Mouse (Mus musculus) heart, postnatal 0 days (tissue): ENCODE data around the gene Amhr2.

ENCODE experiments used
- CTCF ChIP-seq: IDR thresholded peaks from 2 replicates; pipeline ENCODE4 v1.5.1; 2016; ENCODE audit warnings: antibody characterized with exemption, control low read depth, low read depth
- EP300 ChIP-seq: IDR thresholded peaks from 2 replicates; pipeline ENCODE4 v1.6.1; 2016; ENCODE audit warnings: antibody characterized with exemption, low read depth

DNA sequence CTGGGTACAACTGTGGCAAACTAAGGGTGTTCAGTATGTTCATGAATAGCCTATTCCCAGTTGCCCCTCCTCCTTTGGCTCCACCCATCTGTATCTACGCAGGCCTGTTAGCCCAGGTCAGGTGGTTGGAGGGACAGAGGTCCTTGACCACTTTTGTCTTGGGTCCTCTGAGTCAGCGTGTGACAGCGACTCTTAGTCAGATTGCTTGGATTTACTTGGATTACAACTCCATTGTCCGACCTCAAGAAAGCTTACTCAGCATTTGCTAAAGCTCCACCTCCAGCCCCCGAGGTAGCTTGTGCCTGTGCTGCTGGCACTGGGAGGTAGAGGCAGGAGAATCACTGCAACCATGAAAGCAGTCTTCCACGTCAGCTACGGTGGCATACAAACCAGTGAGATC, 5.8 kb downstream of the Amhr2 start:
- no peak for TF ChIP-seq CTCF
- TF ChIP-seq EP300, result no peak
